In genomic region chr10:128737435-128737834, GRCm38 (mm10) we compare ENCODE assay signal across 8 mouse cellular contexts. TPM values are rescaled to one million over a fixed set of nuclear protein-coding genes. Genes with fewer than 3 reads are reported as not detected.
A peak's percentile ranks its signal among the peaks of the same experiment; 100 is the strongest.
DNase-seq lines count a peak whose midpoint lies in the region; ATAC-seq and TF ChIP-seq lines count a peak whose summit lies in the region.

No protein-coding gene starts in this region.

- H3K4me3 ChIP-seq in heart, embryonic 14.5 days (ENCODE audit: control insufficient read depth in 1 of 2, insufficient read depth in 1 of 2, low read depth in 1 of 2, low read length in 2 of 2), result peak overlapping the region; percentile 21 to 24
- H3K4me3 ChIP-seq in intestine, embryonic 14.5 days (ENCODE audit: low read depth, low read length), result no peak overlapping the region
- H3K4me3 ChIP-seq in lung, postnatal 0 days (ENCODE audit: low read depth, low read length), result no peak overlapping the region

- peaks cover 6% of the 10 kb centered on the region; the same call in 1 of the 2 replicates for H3K27me3 ChIP-seq in heart, embryonic 14.5 days (ENCODE audit: control insufficient read depth, insufficient read depth, low read length)
- H3K27me3 ChIP-seq in intestine, embryonic 14.5 days (replicated peaks; ENCODE audit: control insufficient read depth, insufficient read depth, low read length), result peaks cover 4% of the 10 kb centered on the region; the same call in 1 of the 2 replicates
- no peaks in the 10 kb centered on the region for H3K27me3 ChIP-seq in lung, postnatal 0 days (replicated peaks; ENCODE audit: insufficient read depth, low read length)

- no peak for TF ChIP-seq CTCF in lung, postnatal 0 days (IDR thresholded peaks at IDR 0.05)

- H3K4me2 ChIP-seq in heart, embryonic 14.5 days (ENCODE audit: low read length), result peak overlapping the region; percentile 60
- H3K4me2 ChIP-seq in intestine, embryonic 14.5 days (ENCODE audit: low read length), result peak overlapping the region; percentile 39
- H3K4me2 ChIP-seq in lung, postnatal 0 days (replicated peaks; ENCODE audit: low read depth, low read length), result no peak overlapping the region

- no peak for TF ChIP-seq EP300 in lung, postnatal 0 days (IDR thresholded peaks at IDR 0.05)

- H3K27ac ChIP-seq in heart, embryonic 14.5 days (replicated peaks in 1 of 2; ENCODE audit: control insufficient read depth in 1 of 2, insufficient read depth in 1 of 2, low read depth in 2 of 2, low read length in 2 of 2), result no peak overlapping the region
- H3K27ac ChIP-seq in intestine, embryonic 14.5 days (ENCODE audit: low read depth), result no peak overlapping the region
- H3K27ac ChIP-seq in lung, postnatal 0 days (ENCODE audit: low read length), result no peak overlapping the region

- H3K9me3 ChIP-seq in heart, embryonic 14.5 days (ENCODE audit: control insufficient read depth, low read length), result no peaks in the 10 kb centered on the region; the same call in 1 of the 2 replicates
- no peaks in the 10 kb centered on the region for H3K9me3 ChIP-seq in intestine, embryonic 14.5 days (ENCODE audit: control insufficient read depth, low read length)
- H3K9me3 ChIP-seq in lung, postnatal 0 days (ENCODE audit: low read length), result no peaks in the 10 kb centered on the region

- ATAC-seq in heart, embryonic 14.5 days (ENCODE audit: insufficient number of reproducible peaks, insufficient read depth, low FRiP score, low read depth), result peak; percentile 50
- peak; percentile 74 for ATAC-seq in intestine, embryonic 14.5 days (replicated peaks; ENCODE audit: low FRiP score, low TSS enrichment, low read depth)
- ATAC-seq in lung, postnatal 0 days, result peak; percentile 35

- H3K9ac ChIP-seq in heart, embryonic 14.5 days (ENCODE audit: low read length), result peak overlapping the region; percentile 56
- no peak overlapping the region for H3K9ac ChIP-seq in intestine, embryonic 14.5 days (ENCODE audit: low read length)
- no peak overlapping the region for H3K9ac ChIP-seq in lung, postnatal 0 days (replicated peaks; ENCODE audit: low read depth)

- H3K4me1 ChIP-seq in heart, embryonic 14.5 days (ENCODE audit: control insufficient read depth in 2 of 2, insufficient read depth in 2 of 2, low read length in 2 of 2), result peaks cover under 1 to 3% of the 10 kb centered on the region in 2 experiments; a peak in 2 of 4 replicates
- H3K4me1 ChIP-seq in intestine, embryonic 14.5 days (replicated peaks; ENCODE audit: control insufficient read depth, insufficient read depth, low read length), result no peaks in the 10 kb centered on the region
- peaks cover 1% of the 10 kb centered on the region; the same call in 1 of the 2 replicates for H3K4me1 ChIP-seq in lung, postnatal 0 days (ENCODE audit: insufficient read depth, low read depth, low read length)

- DNase-seq in heart, postnatal 4 days, result no peak
- DNase-seq in brain, adult 2 months (ENCODE audit: low read depth, low spot score), result peak; percentile 22
- no peak for DNase-seq in intestine, embryonic 14.5 days (ENCODE audit: low spot score)
- DNase-seq in lung, postnatal 0 days (ENCODE audit: low spot score), result no peak
- DNase-seq in urinary bladder, postnatal 10 days (ENCODE audit: low spot score), result no peak
- no peak for DNase-seq in thymus, postnatal 36 days
- DNase-seq in right cerebral cortex, postnatal 36 days (ENCODE audit: low spot score in 2 of 2), result no peak

- H3K36me3 ChIP-seq in heart, embryonic 14.5 days (ENCODE audit: control insufficient read depth, insufficient read depth, low read length), result no peaks in the 10 kb centered on the region
- no peaks in the 10 kb centered on the region for H3K36me3 ChIP-seq in intestine, embryonic 14.5 days (ENCODE audit: control insufficient read depth, insufficient read depth, low read length)
- 0 out of 2 replicates have a peak, but pooled peaks cover 10% of the 10 kb centered on the region for H3K36me3 ChIP-seq in lung, postnatal 0 days (ENCODE audit: insufficient read depth, low read length)

- 5% methylated on average over 15 of the region's 15 CpGs for WGBS in heart, embryonic 14.5 days
- 5% methylated on average over 15 of the region's 15 CpGs for WGBS in intestine, embryonic 14.5 days
- WGBS in lung, postnatal 0 days, result 6% methylated on average over 14 of the region's 15 CpGs

RNA-seq across cellular contexts. Expression of gene Dgka, which starts 7.2 kb away (rescaled TPM):
- polyA plus RNA-seq in heart, embryonic 14.5 days (2014; fragmentation: Nextera tagmentation; extraction: Ambion mirVana), result 5.4 and 7.1 TPM in 2 replicates
- total RNA-seq in heart, postnatal 4 days (2021), result 1 to 10 TPM; 5.3 to 6.5 TPM
- polyA plus RNA-seq in intestine, embryonic 14.5 days (2014; fragmentation: Nextera tagmentation; extraction: Ambion mirVana), result 5.9 and 7.7 TPM in 2 replicates
- 16.8 and 17.9 TPM in 2 replicates for polyA plus RNA-seq in lung, postnatal 0 days (2015; fragmentation: Nextera tagmentation; extraction: Ambion mirVana)

RNA-seq across cellular contexts. Expression of gene Pym1, which starts 10.3 kb away (rescaled TPM):
- polyA plus RNA-seq in heart, embryonic 14.5 days (2014; fragmentation: Nextera tagmentation; extraction: Ambion mirVana), result 16.0 and 18.3 TPM in 2 replicates
- total RNA-seq in heart, postnatal 4 days (2021), result 10 to 100 TPM; 20.3 to 21.9 TPM
- 34.2 and 38.5 TPM in 2 replicates for polyA plus RNA-seq in intestine, embryonic 14.5 days (2014; fragmentation: Nextera tagmentation; extraction: Ambion mirVana)
- 23.4 and 24.9 TPM in 2 replicates for polyA plus RNA-seq in lung, postnatal 0 days (2015; fragmentation: Nextera tagmentation; extraction: Ambion mirVana)

RNA-seq across cellular contexts. Expression of gene Cdk2, which starts 32.6 kb away (rescaled TPM):
- 89.2 and 90.3 TPM in 2 replicates for polyA plus RNA-seq in heart, embryonic 14.5 days (2014; fragmentation: Nextera tagmentation; extraction: Ambion mirVana)
- 10 to 100 TPM; 59.2 to 63.1 TPM for total RNA-seq in heart, postnatal 4 days (2021)
- 89.0 and 93.2 TPM in 2 replicates for polyA plus RNA-seq in intestine, embryonic 14.5 days (2014; fragmentation: Nextera tagmentation; extraction: Ambion mirVana)
- 33.9 and 34.7 TPM in 2 replicates for polyA plus RNA-seq in lung, postnatal 0 days (2015; fragmentation: Nextera tagmentation; extraction: Ambion mirVana)

RNA-seq across cellular contexts. Expression of gene Pmel, which starts 33.4 kb away (rescaled TPM):
- polyA plus RNA-seq in heart, embryonic 14.5 days (2014; fragmentation: Nextera tagmentation; extraction: Ambion mirVana), result 3.6 and 4.7 TPM in 2 replicates
- total RNA-seq in heart, postnatal 4 days (2021), result 1 to 10 TPM; 1.3 to 1.8 TPM
- 1.2 TPM in 2 replicates for polyA plus RNA-seq in intestine, embryonic 14.5 days (2014; fragmentation: Nextera tagmentation; extraction: Ambion mirVana)
- polyA plus RNA-seq in lung, postnatal 0 days (2015; fragmentation: Nextera tagmentation; extraction: Ambion mirVana), result 1.0 and 1.4 TPM in 2 replicates

RNA-seq across cellular contexts. Expression of gene Rab5b, which starts 41.4 kb away (rescaled TPM):
- polyA plus RNA-seq in heart, embryonic 14.5 days (2014; fragmentation: Nextera tagmentation; extraction: Ambion mirVana), result 56.7 and 58.3 TPM in 2 replicates
- total RNA-seq in heart, postnatal 4 days (2021), result 10 to 100 TPM; 65.1 to 66.3 TPM
- 59.4 and 64.4 TPM in 2 replicates for polyA plus RNA-seq in intestine, embryonic 14.5 days (2014; fragmentation: Nextera tagmentation; extraction: Ambion mirVana)
- 69.1 and 71.8 TPM in 2 replicates for polyA plus RNA-seq in lung, postnatal 0 days (2015; fragmentation: Nextera tagmentation; extraction: Ambion mirVana)

Comparison
In these comparisons a context has a peak if more than half of its experiments do, and no peak if none do; other contexts are left out.
1. H3K4me3 ChIP-seq: peak in heart, embryonic 14.5 days (2 of 2); none in intestine, embryonic 14.5 days (single experiment) and lung, postnatal 0 days (single experiment).
2. Peak in every context shown above with its lines, with median percentiles within 50 percentile points of each other: ATAC-seq.